Mouse (Mus musculus) erythroblast, embryonic 14.5 days (primary cell): Measurements from ENCODE around the gene Sgms2.

Source experiments
- GATA1 ChIP-seq: IDR thresholded peaks from 2 replicates; pipeline ENCODE4 v1.6.1; 2012; ENCODE audit warnings: low read length, inconsistent platforms, mixed read lengths
- TAL1 ChIP-seq: IDR thresholded peaks from 3 replicates; pipeline ENCODE4 v1.6.1; 2012; ENCODE audit warnings: low read length, inconsistent platforms, mixed read lengths

DNA sequence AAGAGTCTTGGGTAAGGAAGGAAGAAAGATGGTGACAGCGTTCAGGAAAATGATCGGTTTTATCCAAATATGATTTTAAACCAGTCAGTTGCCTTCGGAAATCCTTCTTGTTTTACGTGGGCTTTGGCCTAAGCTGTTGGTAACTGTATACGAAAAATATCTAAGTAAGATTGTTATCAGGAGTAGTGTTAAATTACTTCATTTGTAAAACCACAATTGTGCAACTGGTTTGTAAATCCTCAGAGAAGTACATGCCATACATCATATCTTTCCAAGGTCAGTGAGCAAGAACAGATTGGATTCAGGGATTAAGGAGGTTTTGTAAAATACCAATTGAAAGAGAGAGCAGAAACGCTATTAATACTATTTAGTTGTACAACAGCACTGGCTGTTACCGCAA is 185.0 kb downstream of the Sgms2 start:
- TF ChIP-seq TAL1 = no peak
- no peak for TF ChIP-seq GATA1
